Mouse (Mus musculus): ENCODE measurements around the gene N4bp2l2. TPM values are rescaled to one million over a fixed set of nuclear protein-coding genes. Genes with fewer than 3 reads are reported as not detected.
"Not testable (repeated sequence)": the region's sequence is repeated elsewhere in the genome, so short reads cannot be mapped to it uniquely, and the experiment has no call there.

The N4bp2l2 gene
- total RNA-seq (2021) (10 to 100 TPM; 39.6 to 40.4 TPM), polyA plus RNA-seq (2012; rRNA removed) (7.1 and 13.1 TPM in 2 replicates)
- long read RNA-seq, full-length matches to known transcripts = 6 of 11 reads
- long read RNA-seq, partial matches to known transcripts = 1 of 11 reads
- long read RNA-seq, other reads (novel, unspliced or antisense) = 4 of 11 reads

GRCm38 (mm10) chr5:150666133-150666739, at the start of gene N4bp2l2:
Gene N4bp2l2, minus strand, starts transcription at chr5:150666183.
- intact Hi-C loops (cut with DNase I) = loop anchor here (10.0 kb wide), 1 partner anchor 211 kb away; no protein-coding TSS in a partner anchor
- Histone ChIP-seq H3K36me3 (ENCODE audit: control insufficient read depth, insufficient read depth, low read length) (peaks cover 14% of the 10 kb centered on the region), H3K4me3 (peak within 1 kb of the TSS; percentile 100), H3K9ac (ENCODE audit: low read depth, low read length) (peak within 1 kb of the TSS; percentile 88), H3K27ac (peak within 1 kb of the TSS; percentile 88)
- WGBS = 89% methylated on average over 9 of the region's 9 CpGs
- not testable (repeated sequence) for H3K79me2 ChIP-seq (replicated peaks; ENCODE audit: control insufficient read depth, insufficient read depth, low read length); H3K27me3 ChIP-seq (ENCODE audit: control insufficient read depth, insufficient read depth, low read length); DNase-seq; H3K4me1 ChIP-seq (ENCODE audit: control insufficient read depth, insufficient read depth, low read length)

GRCm38 (mm10) chr5:150713431-150713830, 47.4 kb upstream of the N4bp2l2 start:
- intact Hi-C loops (cut with DNase I) = no loop called here
- no peak overlapping the region for H3K27ac ChIP-seq
- TF ChIP-seq POLR2A (IDR thresholded peaks at IDR 0.05; ENCODE audit: insufficient read depth, low read depth, low read length) (no peak), EP300 (IDR thresholded peaks at IDR 0.05; ENCODE audit: insufficient read depth, low read depth, low read length) (no peak), CTCF (IDR thresholded peaks at IDR 0.05) (no peak)

GRCm38 (mm10) chr5:150711503-150711902, 45.5 kb upstream of the N4bp2l2 start:
- TF ChIP-seq POLR2A (IDR thresholded peaks at IDR 0.05; ENCODE audit: insufficient read depth, low read depth, low read length) (no peak), CTCF (IDR thresholded peaks at IDR 0.05) (no peak)
- no peak overlapping the region for H3K4me3 ChIP-seq
- H3K9ac ChIP-seq (ENCODE audit: low read depth, low read length) = no peak overlapping the region
- peaks cover 2% of the 10 kb centered on the region; the same call in 1 of the 2 replicates for H3K4me1 ChIP-seq (ENCODE audit: control insufficient read depth, insufficient read depth, low read length)
- no peak overlapping the region for H3K27ac ChIP-seq
- H3K79me2 ChIP-seq (replicated peaks; ENCODE audit: control insufficient read depth, insufficient read depth, low read length) = peaks cover 6% of the 10 kb centered on the region
- no peak for DNase-seq
- 80% methylated on average over 4 of the region's 4 CpGs for WGBS
- no peaks in the 10 kb centered on the region for H3K27me3 ChIP-seq (ENCODE audit: control insufficient read depth, insufficient read depth, low read length)
- intact Hi-C loops (cut with DNase I) = no loop called here
- H3K36me3 ChIP-seq (ENCODE audit: control insufficient read depth, insufficient read depth, low read length) = no peaks in the 10 kb centered on the region; the same call in 1 of the 2 replicates

More at GRCm38 (mm10) chr5:150713431-150713830, 47.4 kb upstream of the N4bp2l2 start:
- Histone ChIP-seq H3K27me3 (ENCODE audit: control insufficient read depth, insufficient read depth, low read length) (no peaks in the 10 kb centered on the region), H3K9ac (ENCODE audit: low read depth, low read length) (no peak overlapping the region), H3K79me2 (replicated peaks; ENCODE audit: control insufficient read depth, insufficient read depth, low read length) (peaks cover 2% of the 10 kb centered on the region; the same call in 1 of the 2 replicates), H3K4me1 (ENCODE audit: control insufficient read depth, insufficient read depth, low read length) (0 out of 2 replicates have a peak, but pooled peaks cover 1% of the 10 kb centered on the region), H3K4me3 (no peak overlapping the region), H3K36me3 (ENCODE audit: control insufficient read depth, insufficient read depth, low read length) (no peaks in the 10 kb centered on the region; the same call in 1 of the 2 replicates)
- no peak for DNase-seq

GRCm38 (mm10) chr5:150707181-150707580, 41.2 kb upstream of the N4bp2l2 start:
- H3K36me3 ChIP-seq (ENCODE audit: control insufficient read depth, insufficient read depth, low read length); H3K27ac ChIP-seq; intact Hi-C loops (cut with DNase I); H3K79me2 ChIP-seq (replicated peaks; ENCODE audit: control insufficient read depth, insufficient read depth, low read length); H3K9ac ChIP-seq (ENCODE audit: low read depth, low read length); DNase-seq; H3K27me3 ChIP-seq (ENCODE audit: control insufficient read depth, insufficient read depth, low read length); H3K4me3 ChIP-seq; H3K4me1 ChIP-seq (ENCODE audit: control insufficient read depth, insufficient read depth, low read length): not testable (repeated sequence)
- 94% methylated on average over 3 of the region's 3 CpGs for WGBS

GRCm38 (mm10) chr5:150706651-150707050, 40.7 kb upstream of the N4bp2l2 start:
- DNase-seq; H3K27ac ChIP-seq; H3K36me3 ChIP-seq (ENCODE audit: control insufficient read depth, insufficient read depth, low read length); H3K27me3 ChIP-seq (ENCODE audit: control insufficient read depth, insufficient read depth, low read length); intact Hi-C loops (cut with DNase I); H3K79me2 ChIP-seq (replicated peaks; ENCODE audit: control insufficient read depth, insufficient read depth, low read length); H3K9ac ChIP-seq (ENCODE audit: low read depth, low read length); H3K4me1 ChIP-seq (ENCODE audit: control insufficient read depth, insufficient read depth, low read length); H3K4me3 ChIP-seq: not testable (repeated sequence)
- WGBS = 92% methylated on average over 1 of the region's 1 CpGs

GRCm38 (mm10) chr5:150702714-150703113, 36.7 kb upstream of the N4bp2l2 start:
- intact Hi-C loops (cut with DNase I) = loop anchor here (1.0 kb wide), 1 partner anchor 28 kb away; no protein-coding TSS in a partner anchor
- 34% methylated on average over 2 of the region's 2 CpGs for WGBS
- Histone ChIP-seq H3K4me3 (no peak overlapping the region), H3K27me3 (ENCODE audit: control insufficient read depth, insufficient read depth, low read length) (no peaks in the 10 kb centered on the region), H3K4me1 (ENCODE audit: control insufficient read depth, insufficient read depth, low read length) (peaks cover under 1% of the 10 kb centered on the region; the same call in 1 of the 2 replicates), H3K27ac (no peak overlapping the region), H3K9ac (ENCODE audit: low read depth, low read length) (no peak overlapping the region), H3K36me3 (ENCODE audit: control insufficient read depth, insufficient read depth, low read length) (no peaks in the 10 kb centered on the region), H3K79me2 (replicated peaks; ENCODE audit: control insufficient read depth, insufficient read depth, low read length) (peaks cover 4% of the 10 kb centered on the region)
- peak in 1 of 2 experiments; percentile 19 for DNase-seq
- TF ChIP-seq EP300 (IDR thresholded peaks at IDR 0.05; ENCODE audit: insufficient read depth, low read depth, low read length) = no peak
- TF ChIP-seq CTCF (IDR thresholded peaks at IDR 0.05) = peak; percentile 89

Measured in heart, adult 2 months (tissue).